Mouse (Mus musculus) liver, embryonic 18 days (tissue): ENCODE results near the gene Intu. TPM values are rescaled to one million over a fixed set of nuclear protein-coding genes. Genes with fewer than 3 reads are reported as not detected.

Source experiments
- polyA plus RNA-seq: library from polyadenylated mRNA; depleted of rRNA; stranded (reverse); fragments of >200 nt; gene quantifications from 2 replicates; pipeline ENCODE4 v1.2.3, GENCODE M21; 2012; rRNA removed

Gene Intu
- polyA plus RNA-seq: 1.3 and 1.4 TPM in 2 replicates

DNA sequence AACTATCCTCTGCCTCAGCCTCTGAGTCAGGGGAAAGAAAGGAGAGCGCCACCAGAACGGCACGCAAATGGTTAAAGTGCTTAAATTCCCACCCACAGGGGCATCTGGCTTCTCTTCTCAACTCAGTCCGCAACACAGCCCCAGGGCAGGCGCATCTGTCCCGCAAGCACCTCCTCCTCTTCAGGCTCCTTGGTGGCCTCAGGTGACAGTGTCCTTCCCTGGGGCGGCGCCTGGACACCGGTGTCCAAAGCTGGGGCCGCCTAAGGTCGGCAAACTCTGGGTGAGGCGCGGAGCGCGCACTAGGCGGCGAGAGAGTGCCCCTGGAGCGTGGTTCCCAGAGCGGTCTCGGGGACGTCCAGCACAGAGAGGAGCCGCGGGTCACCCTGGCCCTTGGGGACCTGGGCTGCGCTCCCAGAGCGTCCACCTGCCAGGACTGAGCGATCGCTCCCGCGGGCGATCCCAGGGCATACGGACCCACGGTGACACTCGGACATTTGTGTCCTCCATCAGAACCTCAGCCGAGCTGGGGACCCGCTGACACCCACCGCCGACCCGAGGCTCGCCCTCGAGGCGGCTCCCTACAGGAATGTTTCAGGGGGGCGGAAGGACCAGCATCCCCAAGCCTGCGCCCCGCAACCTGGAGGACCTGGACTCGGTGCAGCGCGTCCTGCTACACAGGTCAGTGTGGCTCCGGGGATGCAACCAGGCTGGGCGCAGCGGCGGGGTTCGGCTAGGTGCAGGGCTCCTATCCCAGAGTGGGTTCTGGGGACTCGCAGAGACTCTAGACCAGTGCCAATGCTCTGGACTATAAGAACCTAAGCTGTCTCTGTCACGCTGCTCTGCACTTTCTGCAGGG is at the start of gene Intu:
TSS of gene Intu (plus strand) at position 1 of the 856 bp plus-strand sequence.

DNA sequence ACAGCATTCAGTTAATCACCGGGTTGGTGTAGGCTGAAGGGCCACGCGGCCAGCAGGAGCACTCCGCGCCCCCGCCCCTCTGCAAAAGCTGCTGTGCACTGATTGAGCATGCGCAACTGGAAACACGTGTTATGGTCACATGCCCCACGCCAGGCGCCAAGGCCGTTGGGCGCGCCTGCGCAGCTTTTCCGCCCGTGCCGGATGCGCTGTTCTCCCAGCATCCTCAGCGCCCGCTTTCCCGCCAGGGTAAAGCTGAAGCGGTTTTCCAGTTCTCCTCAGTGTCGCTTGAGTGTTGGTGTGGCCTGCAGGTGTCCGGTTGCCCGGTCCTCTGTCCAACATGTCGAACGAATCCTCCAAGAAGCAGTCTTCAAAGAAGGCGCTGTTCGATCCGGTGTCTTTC is 177.6 kb downstream of the Intu start, which contains the start of gene Slc25a31:
TSS of gene Slc25a31 (plus strand) at position 201 of the 400 bp plus-strand sequence.

DNA sequence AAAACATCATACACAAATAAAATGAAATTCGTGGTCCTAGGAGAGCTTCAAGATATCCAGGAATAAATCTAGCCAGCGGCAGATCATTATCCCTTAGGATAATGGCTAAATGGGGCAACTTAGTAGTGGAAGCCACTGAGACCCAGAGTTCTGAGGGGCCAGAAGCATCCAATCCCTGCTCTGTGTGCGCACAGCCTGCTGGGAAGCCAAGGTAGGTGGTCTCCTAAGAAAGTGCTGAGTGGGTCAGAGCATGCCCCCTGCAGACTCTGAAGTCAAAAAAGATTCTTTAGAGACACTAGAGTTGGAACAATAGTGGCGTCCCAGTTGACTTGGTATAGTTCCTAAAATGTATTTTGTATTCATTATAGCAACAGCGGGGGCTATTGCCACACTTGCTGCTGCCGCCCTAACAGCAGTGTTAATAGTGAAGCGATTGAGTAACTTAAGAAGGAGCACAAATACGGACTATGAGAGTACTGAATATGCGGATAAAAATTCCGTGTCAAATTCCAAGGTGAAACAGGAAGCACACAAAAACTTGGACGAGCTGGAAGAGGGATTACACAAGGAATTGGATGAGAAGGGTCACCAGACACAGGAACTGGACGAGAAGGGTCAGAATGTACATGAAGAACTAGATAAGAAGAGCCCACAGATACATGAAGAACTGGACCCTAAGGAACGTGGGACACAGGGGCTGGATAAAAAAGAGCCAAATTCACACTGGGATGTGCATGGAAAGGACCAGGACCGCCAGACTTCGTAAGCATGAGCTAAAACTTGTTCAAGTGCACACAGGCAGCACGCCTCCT is 213.1 kb downstream of the Intu start, which contains the start of gene Hspa4l:
TSS of gene Hspa4l (plus strand) at position 472 of the 812 bp plus-strand sequence.

Other genes starting within 250 kb of the Intu start
- 0.02 and 0.03 TPM in 2 replicates for gene Slc25a31, start 177.6 kb downstream of the Intu start, polyA plus RNA-seq
- 3.3 and 3.8 TPM in 2 replicates for gene Hspa4l, start 213.2 kb downstream of the Intu start, polyA plus RNA-seq